Mouse (Mus musculus): ENCODE measurements around the gene Fam19a1.

DNA sequence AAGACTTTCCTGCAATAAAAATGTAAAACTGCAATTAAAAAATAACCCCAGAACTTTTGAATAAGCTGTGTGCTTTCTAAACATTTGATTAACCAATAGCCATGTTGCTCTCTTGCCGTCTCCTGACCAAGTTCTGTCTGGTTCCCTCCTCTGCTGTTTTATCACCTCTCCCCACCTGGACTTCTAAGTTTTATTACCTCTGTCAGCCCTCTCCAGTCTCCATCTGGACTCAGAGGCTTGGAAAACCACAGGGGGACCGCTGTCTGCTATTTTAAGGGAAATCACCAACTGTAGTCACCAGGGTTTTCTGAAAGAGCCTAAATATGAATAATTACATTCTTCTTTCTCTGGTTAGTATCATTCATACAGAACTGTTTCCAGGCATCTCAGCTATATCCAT is 322.6 kb downstream of the Fam19a1 start:
- TF ChIP-seq CTCF (IDR thresholded peaks at IDR 0.05; ENCODE audit: low read depth, low read length) (no peak), TAL1 (conservative IDR thresholded peaks at IDR 0.05; ENCODE audit: low read depth, low read length) (no peak), GATA1 (IDR thresholded peaks at IDR 0.05; ENCODE audit: borderline replicate concordance, low read length) (no peak)

Data from G1E (cell line).